Mouse (Mus musculus) lung, postnatal 0 days (tissue): ENCODE measurements around the gene Tmem235.

Experiments
- CTCF ChIP-seq: IDR thresholded peaks from 2 replicates; pipeline ENCODE4 v1.5.1; 2016; ENCODE audit warnings: antibody characterized with exemption, mild to moderate bottlenecking
- EP300 ChIP-seq: IDR thresholded peaks from 2 replicates; pipeline ENCODE4 v1.6.1; 2016; ENCODE audit warnings: antibody characterized with exemption, mild to moderate bottlenecking, control low read depth

DNA sequence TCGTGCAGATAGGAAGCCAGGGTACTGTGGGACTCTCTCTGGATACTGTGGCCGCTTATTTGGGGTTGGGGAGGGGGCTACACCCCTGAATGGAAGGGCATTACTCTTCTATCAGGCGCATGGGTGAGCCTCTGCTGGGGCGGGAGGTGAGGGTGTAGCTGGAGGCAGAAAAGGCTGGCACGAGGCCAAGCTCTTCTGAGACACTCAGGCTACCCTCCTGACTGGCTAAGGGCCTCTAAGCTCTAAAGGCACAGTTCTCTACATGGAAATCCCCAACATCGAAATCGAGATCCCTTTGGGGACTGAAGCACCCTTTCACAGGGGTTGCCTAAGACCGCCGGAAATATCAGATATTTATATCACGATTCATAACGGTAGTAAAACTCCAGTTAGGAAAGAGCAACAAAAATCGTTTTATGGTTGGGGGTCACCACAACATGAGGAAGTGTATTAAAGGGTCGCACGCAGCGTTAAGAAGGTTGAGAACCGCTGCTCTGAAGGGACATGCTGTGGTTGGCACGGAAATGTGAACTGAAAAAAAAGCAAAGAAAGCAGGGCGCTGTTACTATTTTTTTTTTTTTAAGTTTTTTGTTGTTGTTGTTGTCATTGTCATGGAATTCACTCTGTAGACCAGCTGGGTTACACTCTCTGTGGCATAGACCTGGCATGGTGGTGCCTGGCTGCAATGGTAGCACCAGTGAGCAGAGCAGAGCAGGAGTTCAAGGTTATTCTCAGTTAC, 32.2 kb upstream of the Tmem235 start:
- TF ChIP-seq EP300: no peak
- TF ChIP-seq CTCF: no peak
